Mouse (Mus musculus): ENCODE data around the gene Obp2a.
"Not testable (repeated sequence)": the region's sequence is repeated elsewhere in the genome, so short reads cannot be mapped to it uniquely, and the experiment has no call there.

Gene Obp2a

DNA sequence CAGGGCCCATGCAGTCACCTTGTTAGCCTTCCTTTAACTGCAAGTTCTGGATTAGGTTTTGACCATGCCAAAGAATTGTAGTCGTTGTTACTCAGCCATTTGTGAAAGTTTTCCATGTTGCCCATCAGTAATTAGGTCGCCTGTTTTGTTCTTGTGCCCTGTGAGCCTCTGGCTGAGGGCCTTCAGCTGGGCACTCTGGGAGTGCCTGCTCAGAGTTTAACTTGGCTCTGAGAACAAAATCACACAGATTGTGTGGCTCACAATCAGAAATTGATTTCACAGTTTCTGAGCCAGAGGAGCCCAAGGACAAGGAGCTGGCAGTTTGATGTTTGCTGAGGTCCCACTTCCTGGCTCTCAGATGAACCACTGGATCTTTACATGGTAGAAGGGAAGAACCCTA, 9.9 kb downstream of the Obp2a start:
- not testable (repeated sequence) for DNase-seq (ENCODE audit: low spot score)

DNA sequence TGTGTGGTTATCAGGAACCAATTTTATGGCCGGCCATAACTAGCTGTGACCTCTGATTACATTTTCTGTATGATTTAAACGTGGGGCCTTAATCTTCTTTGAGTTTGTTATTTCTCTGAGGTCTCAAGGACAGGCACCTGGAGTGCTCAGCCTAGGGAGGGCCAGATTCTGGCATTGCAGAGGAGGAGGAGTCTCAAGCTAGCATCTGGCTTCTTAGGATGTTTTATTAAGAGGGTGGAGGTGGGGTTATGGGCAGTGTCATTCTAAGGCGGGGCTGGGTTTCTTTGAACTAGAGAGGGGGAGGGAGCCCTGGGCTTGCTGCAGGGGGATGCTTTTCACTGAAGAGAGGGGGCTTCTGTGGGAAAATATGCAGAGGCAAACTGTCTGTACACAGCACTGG, 11.8 kb downstream of the Obp2a start:
- not testable (repeated sequence) for DNase-seq (ENCODE audit: low spot score)

DNA sequence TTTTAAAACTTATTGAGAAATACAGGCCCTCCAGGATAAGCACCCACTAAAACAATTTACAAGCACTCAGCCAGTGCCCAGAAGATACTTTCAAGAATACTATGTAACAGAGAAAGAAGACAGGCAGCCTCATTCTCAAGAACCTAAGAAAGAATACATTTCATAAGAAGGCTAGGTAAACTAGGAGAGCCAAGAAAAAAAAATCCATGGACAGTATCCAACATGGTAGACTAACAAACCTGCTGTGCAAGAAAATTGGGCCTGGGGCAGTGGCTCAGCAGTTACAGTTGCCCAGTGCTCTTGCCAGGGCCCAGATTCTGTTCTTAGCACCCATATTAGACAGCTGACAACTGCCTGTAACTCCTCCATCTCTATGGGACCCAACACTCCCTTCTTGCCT, 17.4 kb downstream of the Obp2a start:
- DNase-seq (ENCODE audit: low spot score) = no peak

DNA sequence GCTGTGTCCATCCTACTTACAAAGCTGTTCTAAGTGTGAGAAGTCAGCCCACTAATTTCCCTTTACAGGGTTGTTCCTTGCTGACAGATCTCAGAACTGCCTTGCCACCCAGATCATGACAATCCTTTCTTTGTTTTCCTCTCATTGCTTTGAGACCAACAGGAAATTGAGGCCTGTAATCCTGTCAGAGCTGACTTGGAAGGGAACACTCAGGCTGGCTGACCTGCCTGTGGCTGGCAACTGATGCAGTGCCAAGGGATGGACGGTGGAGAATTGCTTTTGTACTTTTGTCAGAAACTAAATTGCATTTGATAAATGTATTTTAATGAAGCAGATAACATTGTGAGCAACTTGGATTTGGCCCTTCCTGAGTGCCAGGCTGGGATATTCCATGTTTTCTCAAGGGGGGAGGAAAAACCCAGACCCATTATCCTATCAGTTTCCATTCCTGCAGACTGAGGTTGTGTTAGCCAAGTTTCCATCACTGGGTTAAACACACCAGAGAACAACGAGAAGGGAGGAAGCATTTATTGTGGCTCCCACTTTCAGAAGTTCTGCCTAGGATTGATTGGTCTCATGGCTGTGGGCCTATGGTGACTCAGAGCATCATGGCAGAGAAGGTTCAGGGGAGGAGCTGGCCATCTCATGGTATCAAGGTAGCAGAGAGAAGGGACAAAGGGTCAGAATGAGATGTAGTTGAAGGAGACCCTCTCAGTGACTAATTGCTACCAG, 33.5 kb downstream of the Obp2a start:
- DNase-seq (ENCODE audit: low spot score) = no peak

DNA sequence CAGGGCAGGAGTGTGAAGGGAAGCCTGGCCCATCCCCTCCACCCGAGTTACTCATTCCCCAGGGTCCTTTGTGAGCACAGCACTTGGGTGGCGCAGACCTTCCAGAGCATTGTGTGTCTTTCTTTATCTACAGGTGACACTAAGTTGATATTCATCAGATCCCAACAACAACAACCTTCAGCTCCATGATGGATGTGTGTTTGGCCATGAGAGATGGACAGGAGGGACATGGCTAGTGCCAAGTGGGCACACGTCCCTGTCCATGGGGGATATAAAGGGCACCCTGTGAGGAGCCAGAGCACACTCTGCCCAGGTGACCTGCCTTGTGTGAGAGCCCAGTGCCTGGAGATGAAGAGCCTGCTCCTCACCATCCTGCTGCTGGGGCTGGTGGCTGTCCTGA, 36.9 kb downstream of the Obp2a start, which contains the start of gene Obp2b:
TSS of gene Obp2b (plus strand) at position 301 of the 400 bp plus-strand sequence.
- not testable (repeated sequence) for DNase-seq (ENCODE audit: low spot score)

DNA sequence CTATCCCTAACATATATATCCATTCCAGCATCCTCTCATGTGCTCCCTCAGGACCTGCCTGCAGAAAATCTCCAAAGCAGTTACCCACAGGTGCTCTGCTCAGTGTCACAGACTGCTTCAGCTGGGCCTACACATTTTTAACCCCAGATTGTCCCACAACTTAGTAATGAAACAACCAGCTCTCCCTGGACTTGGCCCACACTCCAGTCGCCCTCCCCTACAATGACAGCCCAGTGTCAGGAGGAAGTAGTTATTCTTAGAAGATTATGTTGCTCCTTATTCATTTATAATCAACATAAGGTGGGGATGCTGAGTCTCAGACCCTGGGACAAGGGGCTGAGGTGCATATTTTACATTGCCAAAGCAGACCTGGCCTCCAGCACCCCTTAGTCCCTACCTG, 41.8 kb downstream of the Obp2a start:
- DNase-seq (ENCODE audit: low spot score) = no peak

Data from yolk sac, embryonic 10.5 days (tissue).